Mouse (Mus musculus): ENCODE measurements at regions not wholly inside any gene's neighbourhood (a gene's known extent, or its start where the extent isn't known, plus 50 kb on each side); places are given as distances from the start of the nearest gene placed in this dataset.
A peak's percentile ranks its signal among the peaks of the same experiment; 100 is the strongest.

- peak; percentile 61 for DNase-seq
- intact Hi-C loops (cut with DNase I) = no loop called here
These were observed 62.1 kb downstream of the 4933412E24Rik start for GRCm38 (mm10) chr15:59954345-59954744.

- intact Hi-C loops (cut with DNase I) = no loop called here
- no peak for DNase-seq
These were observed 62.6 kb downstream of the 4933412E24Rik start for GRCm38 (mm10) chr15:59953857-59954256.

DNA sequence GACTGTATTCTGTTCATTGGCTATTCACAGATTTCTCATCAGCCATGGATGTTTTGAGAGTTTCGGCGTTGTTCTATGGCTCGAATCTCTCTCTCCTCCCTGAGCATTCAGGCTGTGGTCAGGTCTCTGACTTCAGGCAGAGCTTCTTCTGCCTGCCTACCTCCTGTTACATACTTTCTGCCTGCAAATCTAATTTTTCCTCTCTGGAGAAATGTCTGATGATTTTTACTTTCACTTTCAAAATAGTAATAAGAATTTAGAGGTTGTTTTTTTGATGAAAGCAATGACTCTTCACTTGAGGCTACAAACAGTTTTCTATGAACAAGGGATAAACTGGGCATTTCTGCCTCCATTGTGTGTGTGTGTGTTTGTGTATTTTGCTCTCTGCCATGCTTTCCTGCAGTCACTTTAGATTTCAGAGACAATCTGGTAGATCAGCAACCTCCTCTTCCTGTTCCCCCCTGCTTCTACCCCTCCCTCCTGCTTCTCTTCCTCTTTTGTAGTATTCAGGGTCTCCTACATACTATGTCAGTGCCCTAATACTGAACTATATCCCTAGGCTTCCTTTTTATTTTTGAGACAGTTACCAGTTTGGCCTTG is 65.7 kb downstream of the 4933412E24Rik start:
- intact Hi-C loops (cut with DNase I) = no loop called here
- DNase-seq = no peak

GRCm38 (mm10) chr15:59945208-59945607 is 71.2 kb downstream of the 4933412E24Rik start:
- intact Hi-C loops (cut with DNase I) = no loop called here
- DNase-seq = no peak

GRCm38 (mm10) chr15:59936486-59936885 is 79.9 kb downstream of the 4933412E24Rik start:
- intact Hi-C loops (cut with DNase I) = no loop called here
- peak; percentile 65 for DNase-seq

DNA sequence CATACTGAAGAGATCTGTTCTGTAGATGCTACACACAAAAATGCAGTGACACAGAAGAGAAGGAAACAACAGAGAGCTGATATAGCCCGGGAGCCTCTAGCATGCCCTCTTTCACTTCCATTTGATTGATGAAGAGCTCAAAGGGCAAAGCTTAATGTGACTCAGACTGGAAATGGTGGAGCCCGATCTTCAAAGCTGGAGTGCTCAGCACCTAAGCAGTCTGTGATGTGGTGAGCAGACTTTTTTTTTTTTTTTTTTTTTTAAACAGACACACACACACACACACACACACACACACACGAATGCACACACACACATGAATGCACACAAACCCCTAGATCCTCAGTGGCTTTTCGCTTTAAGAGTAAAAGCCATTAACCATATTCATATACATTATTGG is 102.6 kb downstream of the 4933412E24Rik start:
- no peak for DNase-seq
- intact Hi-C loops (cut with DNase I) = no loop called here

- intact Hi-C loops (cut with DNase I) = no loop called here
- DNase-seq = no peak
These were observed 108.1 kb downstream of the 4933412E24Rik start for GRCm38 (mm10) chr15:59908300-59908699.

- no peak for DNase-seq
- intact Hi-C loops (cut with DNase I) = no loop called here
These were observed 110.3 kb downstream of the 4933412E24Rik start for GRCm38 (mm10) chr15:59905832-59906797.

DNA sequence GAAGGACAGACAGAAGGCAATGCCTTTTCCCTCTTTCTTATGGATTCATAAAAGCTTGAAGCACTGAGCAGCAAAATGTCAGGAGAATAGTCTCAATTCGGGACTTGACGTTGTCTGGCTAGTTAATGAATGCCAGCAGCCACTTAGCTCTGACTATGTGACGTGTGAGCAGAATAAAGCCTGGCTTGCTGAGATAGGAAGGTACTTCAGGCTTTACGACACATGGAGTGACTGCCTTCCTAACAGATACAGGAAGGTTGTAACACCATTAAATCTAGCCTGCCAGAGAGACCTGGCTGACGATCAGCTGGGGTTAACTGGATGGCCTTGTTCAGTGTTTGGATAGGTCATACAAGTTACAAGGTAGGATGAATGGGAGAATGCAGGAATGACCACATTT is 111.7 kb downstream of the 4933412E24Rik start:
- intact Hi-C loops (cut with DNase I) = no loop called here
- DNase-seq = no peak

- intact Hi-C loops (cut with DNase I) = loop anchor here (10.0 kb wide), 1 partner anchor 206 kb away; no protein-coding TSS in a partner anchor
- peak; percentile 5 for DNase-seq
These were observed 127.4 kb downstream of the 4933412E24Rik start for GRCm38 (mm10) chr15:59888996-59889395.

DNA sequence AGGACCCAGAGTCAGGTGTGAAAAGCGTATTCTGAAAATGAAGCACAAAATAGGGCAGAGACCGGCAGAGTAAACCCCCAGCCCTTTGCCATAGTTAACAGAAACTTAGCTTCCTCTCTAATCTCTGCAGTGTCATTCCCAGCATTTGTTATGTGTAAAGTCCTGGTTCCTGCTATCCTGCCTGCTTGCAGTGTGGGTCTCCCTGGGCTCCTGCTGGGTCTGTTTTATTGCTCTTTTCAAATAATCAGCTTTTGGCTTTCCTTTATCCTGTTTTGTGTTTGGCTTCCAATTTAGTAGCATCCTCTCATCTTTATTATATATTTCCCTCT is 128.3 kb downstream of the 4933412E24Rik start:
- intact Hi-C loops (cut with DNase I) = loop anchor here (10.0 kb wide), 1 partner anchor 207 kb away; no protein-coding TSS in a partner anchor
- DNase-seq = no peak

DNA sequence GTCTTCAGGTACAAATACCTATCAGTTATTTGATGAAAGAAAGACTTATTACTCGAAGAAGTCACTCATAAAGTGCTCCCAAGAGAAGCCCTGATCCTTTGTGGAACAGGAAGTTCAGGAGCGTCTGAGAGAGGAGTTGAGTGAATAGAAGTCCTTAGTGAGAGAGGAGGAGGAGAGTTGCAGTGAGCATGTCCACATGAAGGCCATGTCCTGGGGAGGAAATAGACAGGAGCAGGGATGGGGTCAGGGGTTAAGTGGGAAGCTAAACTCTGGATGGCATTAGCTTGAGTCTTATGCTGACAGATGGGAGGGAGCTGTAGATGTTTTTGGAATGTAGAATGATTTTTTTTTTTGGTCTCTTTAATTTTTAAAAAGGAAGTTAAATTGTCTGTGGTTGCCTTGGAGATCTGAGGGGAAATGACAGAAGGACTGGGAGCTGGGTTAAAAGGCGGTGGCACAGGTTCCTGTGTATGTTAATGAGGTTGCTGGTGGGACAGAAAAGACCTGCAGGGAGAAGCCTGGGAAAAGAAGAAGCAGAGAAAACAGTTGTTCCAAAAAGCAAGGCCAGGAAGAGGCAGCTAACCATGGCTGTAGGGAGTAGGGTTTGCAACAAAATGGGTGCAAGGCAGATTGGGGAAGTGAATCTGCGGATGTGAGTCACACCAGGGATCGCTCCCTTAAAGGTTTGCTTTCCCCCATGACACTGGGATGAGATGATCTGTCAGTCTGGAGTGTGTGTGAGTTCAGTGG is 128.9 kb downstream of the 4933412E24Rik start:
- no peak for DNase-seq
- intact Hi-C loops (cut with DNase I) = loop anchor here (10.0 kb wide), 1 partner anchor 207 kb away; no protein-coding TSS in a partner anchor

- no peak for DNase-seq
- intact Hi-C loops (cut with DNase I) = loop anchor here (10.0 kb wide), 1 partner anchor 209 kb away; no protein-coding TSS in a partner anchor
These were observed 130.4 kb downstream of the 4933412E24Rik start for GRCm38 (mm10) chr15:59886036-59886435.

GRCm38 (mm10) chr15:59882444-59882843 is 134.0 kb downstream of the 4933412E24Rik start:
- intact Hi-C loops (cut with DNase I) = loop anchor here (10.0 kb wide), 1 partner anchor 212 kb away; no protein-coding TSS in a partner anchor
- no peak for DNase-seq

GRCm38 (mm10) chr15:59880426-59880825 is 136.0 kb downstream of the 4933412E24Rik start:
- intact Hi-C loops (cut with DNase I) = loop anchor here (10.0 kb wide), 1 partner anchor 214 kb away; no protein-coding TSS in a partner anchor
- no peak for DNase-seq

GRCm38 (mm10) chr15:59879311-59879710 is 137.1 kb downstream of the 4933412E24Rik start:
- intact Hi-C loops (cut with DNase I) = loop anchor here (5.0 kb wide), 2 partner anchors 943 to 1218 kb away; no protein-coding TSS in a partner anchor
- no peak for DNase-seq

- intact Hi-C loops (cut with DNase I) = loop anchor here (5.0 kb wide), 2 partner anchors 946 to 1221 kb away; no protein-coding TSS in a partner anchor
- DNase-seq = no peak
These were observed 140.1 kb downstream of the 4933412E24Rik start for GRCm38 (mm10) chr15:59876279-59876742.

DNA sequence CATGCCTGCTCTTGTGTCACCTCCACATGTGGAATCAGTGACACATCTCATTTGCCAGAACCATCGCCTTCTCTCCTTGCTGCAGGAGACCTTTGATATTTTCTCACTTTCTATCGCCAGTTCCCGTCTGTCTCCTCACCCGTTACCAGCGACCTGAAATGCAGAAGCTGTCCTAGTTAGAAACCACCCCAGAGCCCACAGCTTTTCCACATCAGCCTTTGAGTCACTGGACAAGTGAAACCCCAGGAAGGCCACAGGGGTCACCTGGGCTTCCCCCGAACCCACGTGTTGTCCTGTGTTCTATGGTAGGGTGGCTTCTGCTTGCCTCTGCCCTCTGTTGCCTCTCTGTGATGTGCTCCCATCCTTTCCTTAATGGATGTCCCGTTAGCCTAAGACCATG is 149.7 kb downstream of the 4933412E24Rik start:
- no peak for DNase-seq
- intact Hi-C loops (cut with DNase I) = no loop called here

DNA sequence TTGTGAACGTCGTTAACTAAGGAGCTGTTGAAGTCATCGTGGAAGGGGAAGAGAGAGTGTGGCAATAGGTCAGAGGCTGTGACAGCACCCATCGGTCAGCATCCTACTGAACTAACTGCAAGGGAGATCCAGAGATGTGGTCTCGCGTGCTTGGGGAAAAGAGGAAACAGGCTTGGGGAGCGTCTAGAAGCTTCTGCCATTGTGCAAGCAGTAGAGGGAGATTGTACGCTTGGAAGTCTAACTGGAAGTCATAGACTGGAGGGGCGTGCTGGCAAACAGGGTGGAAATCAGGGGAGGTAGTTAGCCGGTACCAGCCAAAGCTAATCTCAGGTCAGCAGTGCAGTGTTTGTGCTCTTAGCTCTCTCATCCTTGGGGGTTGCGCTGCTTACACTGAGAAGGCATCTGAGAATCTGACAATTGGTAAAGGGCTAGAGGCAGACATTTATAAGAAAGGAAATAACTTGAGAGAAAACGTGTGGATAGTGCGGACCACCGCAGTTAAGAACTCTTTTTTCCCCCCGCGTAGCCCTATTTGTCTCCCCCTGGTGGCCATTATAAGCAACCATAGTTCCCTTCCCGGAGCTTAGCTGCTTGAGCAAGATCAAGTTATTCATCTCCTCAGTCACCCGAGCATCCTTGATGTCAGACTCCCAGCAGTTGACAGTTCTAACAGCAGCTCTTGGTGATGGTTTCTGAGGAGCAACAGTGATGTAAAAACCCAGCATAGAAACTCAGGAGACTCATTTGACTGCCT is 151.5 kb downstream of the 4933412E24Rik start:
- intact Hi-C loops (cut with DNase I) = loop anchor here (5.0 kb wide), 1 partner anchor 468 kb away; no protein-coding TSS in a partner anchor
- DNase-seq = no peak
